Mouse (Mus musculus): ENCODE data around the gene Gm266. TPM values are rescaled to one million over a fixed set of nuclear protein-coding genes. Genes with fewer than 3 reads are reported as not detected.
A peak's percentile ranks its signal among the peaks of the same experiment; 100 is the strongest.

Gene Gm266
- polyA plus RNA-seq (2015; fragmentation: Nextera tagmentation; extraction: Ambion mirVana), result 0.55 and 0.79 TPM in 2 replicates

- Histone ChIP-seq H3K27ac (replicated peaks) (no peak within 1 kb of the TSS), H3K27me3 (peaks cover 64% of the 10 kb centered on the region), H3K4me3 (peak within 1 kb of the TSS; percentile 39), H3K9me3 (no peaks in the 10 kb centered on the region), H3K4me2 (replicated peaks) (peak within 1 kb of the TSS; percentile 52), H3K36me3 (no peaks in the 10 kb centered on the region), H3K4me1 (peaks cover 18% of the 10 kb centered on the region), H3K9ac (replicated peaks) (peak within 1 kb of the TSS; percentile 4; the same call in 1 of the 2 replicates)
- no peak for ATAC-seq (replicated peaks)
- WGBS, result under 1% methylated on average over 58 of the region's 58 CpGs
These were observed at the start of gene Gm266 for GRCm38 (mm10) chr12:111485652-111486306. Gene Gm266, minus strand, starts transcription at chr12:111485823.

- no peak overlapping the region for H3K4me3 ChIP-seq
- H3K4me2 ChIP-seq (replicated peaks), result no peak overlapping the region
- no peaks in the 10 kb centered on the region for H3K27me3 ChIP-seq
- WGBS, result 75% methylated on average over 6 of the region's 6 CpGs
- no peak overlapping the region for H3K27ac ChIP-seq (replicated peaks)
- no peaks in the 10 kb centered on the region for H3K9me3 ChIP-seq
- peaks cover 24% of the 10 kb centered on the region for H3K4me1 ChIP-seq
- H3K9ac ChIP-seq (replicated peaks), result no peak overlapping the region
- ATAC-seq (replicated peaks), result no peak
- H3K36me3 ChIP-seq, result peaks cover 12% of the 10 kb centered on the region
These were observed 49.7 kb upstream of the Gm266 start for GRCm38 (mm10) chr12:111535281-111535680.

- WGBS, result 66% methylated on average over 11 of the region's 11 CpGs
- Histone ChIP-seq H3K9ac (replicated peaks) (no peak overlapping the region), H3K27me3 (no peaks in the 10 kb centered on the region), H3K4me3 (no peak overlapping the region), H3K4me2 (replicated peaks) (no peak overlapping the region), H3K9me3 (no peaks in the 10 kb centered on the region), H3K27ac (replicated peaks) (no peak overlapping the region), H3K4me1 (peaks cover 11% of the 10 kb centered on the region), H3K36me3 (no peaks in the 10 kb centered on the region)
- no peak for ATAC-seq (replicated peaks)
These were observed 47.6 kb upstream of the Gm266 start for GRCm38 (mm10) chr12:111533096-111533794.

GRCm38 (mm10) chr12:111529192-111529591 is 43.6 kb upstream of the Gm266 start:
- no peaks in the 10 kb centered on the region for H3K36me3 ChIP-seq
- ATAC-seq (replicated peaks), result no peak
- no peak overlapping the region for H3K9ac ChIP-seq (replicated peaks)
- 29% methylated on average over 8 of the region's 8 CpGs for WGBS
- no peaks in the 10 kb centered on the region for H3K27me3 ChIP-seq
- no peaks in the 10 kb centered on the region for H3K4me1 ChIP-seq
- H3K9me3 ChIP-seq, result no peaks in the 10 kb centered on the region
- H3K4me2 ChIP-seq (replicated peaks), result no peak overlapping the region
- H3K4me3 ChIP-seq, result no peak overlapping the region
- no peak overlapping the region for H3K27ac ChIP-seq (replicated peaks)

- H3K36me3 ChIP-seq, result no peaks in the 10 kb centered on the region
- no peaks in the 10 kb centered on the region for H3K4me1 ChIP-seq
- WGBS, result 60% methylated on average over 8 of the region's 8 CpGs
- no peaks in the 10 kb centered on the region for H3K9me3 ChIP-seq
- H3K27me3 ChIP-seq, result no peaks in the 10 kb centered on the region
- no peak overlapping the region for H3K27ac ChIP-seq (replicated peaks)
- no peak overlapping the region for H3K4me2 ChIP-seq (replicated peaks)
- H3K9ac ChIP-seq (replicated peaks), result no peak overlapping the region
- no peak overlapping the region for H3K4me3 ChIP-seq
- no peak for ATAC-seq (replicated peaks)
These were observed 42.1 kb upstream of the Gm266 start for GRCm38 (mm10) chr12:111527643-111528281.

- no peak for ATAC-seq (replicated peaks)
- WGBS, result 89% methylated on average over 3 of the region's 3 CpGs
- peaks cover 6% of the 10 kb centered on the region; the same call in 1 of the 2 replicates for H3K9me3 ChIP-seq
- no peak overlapping the region for H3K4me2 ChIP-seq (replicated peaks)
- H3K9ac ChIP-seq (replicated peaks), result no peak overlapping the region
- no peaks in the 10 kb centered on the region for H3K27me3 ChIP-seq
- no peak overlapping the region for H3K4me3 ChIP-seq
- no peaks in the 10 kb centered on the region for H3K36me3 ChIP-seq
- no peak overlapping the region for H3K27ac ChIP-seq (replicated peaks)
- no peaks in the 10 kb centered on the region for H3K4me1 ChIP-seq
These were observed 39.3 kb upstream of the Gm266 start for GRCm38 (mm10) chr12:111524883-111525282.

- Histone ChIP-seq H3K27ac (replicated peaks) (no peak overlapping the region), H3K36me3 (no peaks in the 10 kb centered on the region), H3K4me3 (no peak overlapping the region), H3K9ac (replicated peaks) (no peak overlapping the region), H3K27me3 (no peaks in the 10 kb centered on the region), H3K9me3 (peaks cover 6% of the 10 kb centered on the region; the same call in 1 of the 2 replicates), H3K4me2 (replicated peaks) (no peak overlapping the region), H3K4me1 (no peaks in the 10 kb centered on the region)
- 71% methylated on average over 1 of the region's 1 CpGs for WGBS
- no peak for ATAC-seq (replicated peaks)
These were observed 38.8 kb upstream of the Gm266 start for GRCm38 (mm10) chr12:111524469-111524868.

- Histone ChIP-seq H3K9me3 (peaks cover 6% of the 10 kb centered on the region; the same call in 1 of the 2 replicates), H3K36me3 (no peaks in the 10 kb centered on the region), H3K4me3 (no peak overlapping the region), H3K27me3 (no peaks in the 10 kb centered on the region), H3K9ac (replicated peaks) (no peak overlapping the region), H3K27ac (replicated peaks) (no peak overlapping the region), H3K4me1 (no peaks in the 10 kb centered on the region), H3K4me2 (replicated peaks) (no peak overlapping the region)
- no peak for ATAC-seq (replicated peaks)
- 93% methylated on average over 2 of the region's 2 CpGs for WGBS
These were observed 35.4 kb upstream of the Gm266 start for GRCm38 (mm10) chr12:111520994-111521393.

GRCm38 (mm10) chr12:111519821-111520220 is 34.2 kb upstream of the Gm266 start:
- Histone ChIP-seq H3K4me1 (no peaks in the 10 kb centered on the region), H3K4me2 (replicated peaks) (no peak overlapping the region), H3K27me3 (no peaks in the 10 kb centered on the region), H3K36me3 (no peaks in the 10 kb centered on the region), H3K9ac (replicated peaks) (no peak overlapping the region), H3K4me3 (no peak overlapping the region), H3K27ac (replicated peaks) (no peak overlapping the region), H3K9me3 (peaks cover 6% of the 10 kb centered on the region; the same call in 1 of the 2 replicates)
- ATAC-seq (replicated peaks), result no peak
- 85% methylated on average over 5 of the region's 5 CpGs for WGBS

GRCm38 (mm10) chr12:111518391-111518790 is 32.8 kb upstream of the Gm266 start:
- ATAC-seq (replicated peaks), result no peak
- Histone ChIP-seq H3K27ac (replicated peaks) (no peak overlapping the region), H3K27me3 (no peaks in the 10 kb centered on the region), H3K9me3 (peaks cover 6% of the 10 kb centered on the region; the same call in 1 of the 2 replicates), H3K36me3 (no peaks in the 10 kb centered on the region), H3K4me3 (no peak overlapping the region), H3K9ac (replicated peaks) (no peak overlapping the region), H3K4me2 (replicated peaks) (no peak overlapping the region), H3K4me1 (no peaks in the 10 kb centered on the region)
- WGBS, result 94% methylated on average over 9 of the region's 9 CpGs

GRCm38 (mm10) chr12:111517901-111518300 is 32.3 kb upstream of the Gm266 start:
- Histone ChIP-seq H3K9ac (replicated peaks) (no peak overlapping the region), H3K4me2 (replicated peaks) (no peak overlapping the region), H3K4me3 (no peak overlapping the region), H3K9me3 (peaks cover 6% of the 10 kb centered on the region; the same call in 1 of the 2 replicates), H3K4me1 (no peaks in the 10 kb centered on the region), H3K27me3 (no peaks in the 10 kb centered on the region), H3K36me3 (no peaks in the 10 kb centered on the region), H3K27ac (replicated peaks) (no peak overlapping the region)
- no peak for ATAC-seq (replicated peaks)
- 66% methylated on average over 4 of the region's 4 CpGs for WGBS

GRCm38 (mm10) chr12:111516826-111517225 is 31.2 kb upstream of the Gm266 start:
- no peaks in the 10 kb centered on the region for H3K27me3 ChIP-seq
- no peak for ATAC-seq (replicated peaks)
- no peak overlapping the region for H3K27ac ChIP-seq (replicated peaks)
- H3K9me3 ChIP-seq, result peaks cover under 1% of the 10 kb centered on the region; the same call in 1 of the 2 replicates
- H3K4me1 ChIP-seq, result no peaks in the 10 kb centered on the region
- H3K4me3 ChIP-seq, result no peak overlapping the region
- H3K36me3 ChIP-seq, result no peaks in the 10 kb centered on the region
- WGBS, result 92% methylated on average over 6 of the region's 6 CpGs
- H3K9ac ChIP-seq (replicated peaks), result no peak overlapping the region
- no peak overlapping the region for H3K4me2 ChIP-seq (replicated peaks)

Data from forebrain, embryonic 15.5 days (tissue).